Mouse (Mus musculus): ENCODE measurements around the gene Wdr89. TPM values are rescaled to one million over a fixed set of nuclear protein-coding genes. Genes with fewer than 3 reads are reported as not detected.
"Not testable (repeated sequence)": the region's sequence is repeated elsewhere in the genome, so short reads cannot be mapped to it uniquely, and the experiment has no call there.

Wdr89 gene
- polyA plus RNA-seq, 1 experiment from 2014 or later = 8.6 TPM

- 78% methylated on average over 1 of the region's 1 CpGs for WGBS
- not testable (repeated sequence) for H3K9ac ChIP-seq; H3K27ac ChIP-seq (ENCODE audit: poor library complexity, severe bottlenecking); H3K4me2 ChIP-seq; H3K36me3 ChIP-seq; H3K4me3 ChIP-seq; H3K27me3 ChIP-seq (replicated peaks); H3K4me1 ChIP-seq (replicated peaks); ATAC-seq (ENCODE audit: insufficient number of reproducible peaks, low FRiP score)
- H3K9me3 ChIP-seq (replicated peaks) = peaks cover 14% of the 10 kb centered on the region
These were observed 26.5 kb upstream of the Wdr89 start for GRCm38 (mm10) chr12:75695845-75696244.

- no peaks in the 10 kb centered on the region for H3K4me1 ChIP-seq (replicated peaks)
- no peak overlapping the region for H3K27ac ChIP-seq (ENCODE audit: poor library complexity, severe bottlenecking)
- H3K27me3 ChIP-seq (replicated peaks) = no peaks in the 10 kb centered on the region
- H3K36me3 ChIP-seq = no peaks in the 10 kb centered on the region
- ATAC-seq (ENCODE audit: insufficient number of reproducible peaks, low FRiP score) = no peak
- 86% methylated on average over 2 of the region's 2 CpGs for WGBS
- no peak overlapping the region for H3K9ac ChIP-seq
- H3K9me3 ChIP-seq (replicated peaks) = peaks cover 11% of the 10 kb centered on the region; the same call in 1 of the 2 replicates
- no peak overlapping the region for H3K4me3 ChIP-seq
- no peak overlapping the region for H3K4me2 ChIP-seq
These were observed 19.7 kb upstream of the Wdr89 start for GRCm38 (mm10) chr12:75689003-75689402.

- Histone ChIP-seq H3K4me2 (no peak overlapping the region), H3K36me3 (no peaks in the 10 kb centered on the region), H3K27ac (ENCODE audit: poor library complexity, severe bottlenecking) (no peak overlapping the region), H3K9ac (no peak overlapping the region), H3K27me3 (replicated peaks) (no peaks in the 10 kb centered on the region), H3K4me3 (no peak overlapping the region), H3K4me1 (replicated peaks) (no peaks in the 10 kb centered on the region), H3K9me3 (replicated peaks) (peaks cover 7% of the 10 kb centered on the region; the same call in 1 of the 2 replicates)
- no peak for ATAC-seq (ENCODE audit: insufficient number of reproducible peaks, low FRiP score)
- 32% methylated on average over 4 of the region's 4 CpGs for WGBS
These were observed 18.0 kb upstream of the Wdr89 start for GRCm38 (mm10) chr12:75687314-75687713.

GRCm38 (mm10) chr12:75684026-75684425, 14.7 kb upstream of the Wdr89 start:
- ATAC-seq (ENCODE audit: insufficient number of reproducible peaks, low FRiP score); H3K9me3 ChIP-seq (replicated peaks); H3K9ac ChIP-seq; H3K36me3 ChIP-seq; H3K4me1 ChIP-seq (replicated peaks); H3K4me2 ChIP-seq; H3K27me3 ChIP-seq (replicated peaks); H3K4me3 ChIP-seq; H3K27ac ChIP-seq (ENCODE audit: poor library complexity, severe bottlenecking): not testable (repeated sequence)
- 72% methylated on average over 4 of the region's 4 CpGs for WGBS

- Histone ChIP-seq H3K27ac (ENCODE audit: poor library complexity, severe bottlenecking) (no peak overlapping the region), H3K27me3 (replicated peaks) (no peaks in the 10 kb centered on the region), H3K4me2 (no peak overlapping the region), H3K4me1 (replicated peaks) (no peaks in the 10 kb centered on the region), H3K4me3 (no peak overlapping the region), H3K9me3 (replicated peaks) (no peaks in the 10 kb centered on the region), H3K36me3 (no peaks in the 10 kb centered on the region), H3K9ac (no peak overlapping the region)
- ATAC-seq (ENCODE audit: insufficient number of reproducible peaks, low FRiP score) = no peak
- 90% methylated on average over 4 of the region's 4 CpGs for WGBS
These were observed 14.3 kb upstream of the Wdr89 start for GRCm38 (mm10) chr12:75683598-75683997.

GRCm38 (mm10) chr12:75682842-75683241, 13.5 kb upstream of the Wdr89 start:
- Histone ChIP-seq H3K4me1 (replicated peaks) (no peaks in the 10 kb centered on the region), H3K4me3 (no peak overlapping the region), H3K27me3 (replicated peaks) (no peaks in the 10 kb centered on the region), H3K9ac (no peak overlapping the region), H3K36me3 (no peaks in the 10 kb centered on the region), H3K4me2 (no peak overlapping the region), H3K9me3 (replicated peaks) (no peaks in the 10 kb centered on the region), H3K27ac (ENCODE audit: poor library complexity, severe bottlenecking) (no peak overlapping the region)
- 74% methylated on average over 2 of the region's 2 CpGs for WGBS
- no peak for ATAC-seq (ENCODE audit: insufficient number of reproducible peaks, low FRiP score)

- Histone ChIP-seq H3K4me3 (no peak overlapping the region), H3K36me3 (no peaks in the 10 kb centered on the region), H3K4me1 (replicated peaks) (no peaks in the 10 kb centered on the region), H3K27me3 (replicated peaks) (no peaks in the 10 kb centered on the region), H3K27ac (ENCODE audit: poor library complexity, severe bottlenecking) (no peak overlapping the region), H3K9ac (no peak overlapping the region), H3K4me2 (no peak overlapping the region), H3K9me3 (replicated peaks) (no peaks in the 10 kb centered on the region)
- ATAC-seq (ENCODE audit: insufficient number of reproducible peaks, low FRiP score) = no peak
- WGBS = 74% methylated on average over 4 of the region's 4 CpGs
These were observed 11.8 kb upstream of the Wdr89 start for GRCm38 (mm10) chr12:75681101-75681500.

- WGBS = 92% methylated on average over 4 of the region's 4 CpGs
These were observed 9.1 kb upstream of the Wdr89 start for GRCm38 (mm10) chr12:75678393-75678792.

GRCm38 (mm10) chr12:75672630-75673029, 3.3 kb upstream of the Wdr89 start:
- Histone ChIP-seq H3K9me3 (replicated peaks) (no peaks in the 10 kb centered on the region), H3K4me1 (replicated peaks) (peaks cover 8% of the 10 kb centered on the region), H3K36me3 (no peaks in the 10 kb centered on the region), H3K4me2 (no peak overlapping the region), H3K4me3 (no peak overlapping the region), H3K9ac (no peak overlapping the region), H3K27me3 (replicated peaks) (no peaks in the 10 kb centered on the region), H3K27ac (ENCODE audit: poor library complexity, severe bottlenecking) (no peak overlapping the region)
- no peak for ATAC-seq (ENCODE audit: insufficient number of reproducible peaks, low FRiP score)
- WGBS = 90% methylated on average over 4 of the region's 4 CpGs

More at GRCm38 (mm10) chr12:75678393-75678792, 9.1 kb upstream of the Wdr89 start:
- H3K4me2 ChIP-seq = no peak overlapping the region
- no peak for ATAC-seq (ENCODE audit: insufficient number of reproducible peaks, low FRiP score)
- no peak overlapping the region for H3K9ac ChIP-seq
- H3K36me3 ChIP-seq = no peaks in the 10 kb centered on the region
- H3K4me3 ChIP-seq = no peak overlapping the region
- H3K9me3 ChIP-seq (replicated peaks) = no peaks in the 10 kb centered on the region
- H3K27me3 ChIP-seq (replicated peaks) = no peaks in the 10 kb centered on the region
- H3K27ac ChIP-seq (ENCODE audit: poor library complexity, severe bottlenecking) = no peak overlapping the region
- H3K4me1 ChIP-seq (replicated peaks) = no peaks in the 10 kb centered on the region

GRCm38 (mm10) chr12:75671759-75672315, 2.5 kb upstream of the Wdr89 start:
- H3K4me3 ChIP-seq = no peak overlapping the region
- no peaks in the 10 kb centered on the region for H3K36me3 ChIP-seq
- H3K4me1 ChIP-seq (replicated peaks) = peaks cover 8% of the 10 kb centered on the region
- H3K9ac ChIP-seq = no peak overlapping the region
- no peak overlapping the region for H3K27ac ChIP-seq (ENCODE audit: poor library complexity, severe bottlenecking)
- no peaks in the 10 kb centered on the region for H3K27me3 ChIP-seq (replicated peaks)
- no peaks in the 10 kb centered on the region for H3K9me3 ChIP-seq (replicated peaks)
- ATAC-seq (ENCODE audit: insufficient number of reproducible peaks, low FRiP score) = no peak
- H3K4me2 ChIP-seq = no peak overlapping the region
- 81% methylated on average over 3 of the region's 3 CpGs for WGBS

GRCm38 (mm10) chr12:75670611-75671010, 1.3 kb upstream of the Wdr89 start:
- H3K4me2 ChIP-seq = peak overlapping the region; percentile 69
- WGBS = 88% methylated on average over 6 of the region's 6 CpGs
- no peaks in the 10 kb centered on the region for H3K36me3 ChIP-seq
- H3K4me1 ChIP-seq (replicated peaks) = peaks cover 8% of the 10 kb centered on the region
- no peak overlapping the region for H3K27ac ChIP-seq (ENCODE audit: poor library complexity, severe bottlenecking)
- no peaks in the 10 kb centered on the region for H3K27me3 ChIP-seq (replicated peaks)
- no peak for ATAC-seq (ENCODE audit: insufficient number of reproducible peaks, low FRiP score)
- peak overlapping the region; percentile 60 for H3K4me3 ChIP-seq
- peak overlapping the region; percentile 68 for H3K9ac ChIP-seq
- no peaks in the 10 kb centered on the region for H3K9me3 ChIP-seq (replicated peaks)

GRCm38 (mm10) chr12:75668916-75669257, 450 bp downstream of the Wdr89 start:
- ATAC-seq (ENCODE audit: insufficient number of reproducible peaks, low FRiP score) = peak; percentile 10

More at GRCm38 (mm10) chr12:75668916-75669257, 450 bp downstream of the Wdr89 start:
- H3K27me3 ChIP-seq (replicated peaks) = no peaks in the 10 kb centered on the region
- peak overlapping the region; percentile 80 for H3K9ac ChIP-seq
- H3K4me1 ChIP-seq (replicated peaks) = peaks cover 8% of the 10 kb centered on the region
- 1% methylated on average over 9 of the region's 9 CpGs for WGBS
- H3K27ac ChIP-seq (ENCODE audit: poor library complexity, severe bottlenecking) = peak overlapping the region; percentile 70
- no peaks in the 10 kb centered on the region for H3K36me3 ChIP-seq
- H3K4me2 ChIP-seq = peak overlapping the region; percentile 84
- peak overlapping the region; percentile 60 for H3K4me3 ChIP-seq
- H3K9me3 ChIP-seq (replicated peaks) = no peaks in the 10 kb centered on the region
